ENCODE assay signal across 14 mouse cellular contexts in the genomic region with DNA sequence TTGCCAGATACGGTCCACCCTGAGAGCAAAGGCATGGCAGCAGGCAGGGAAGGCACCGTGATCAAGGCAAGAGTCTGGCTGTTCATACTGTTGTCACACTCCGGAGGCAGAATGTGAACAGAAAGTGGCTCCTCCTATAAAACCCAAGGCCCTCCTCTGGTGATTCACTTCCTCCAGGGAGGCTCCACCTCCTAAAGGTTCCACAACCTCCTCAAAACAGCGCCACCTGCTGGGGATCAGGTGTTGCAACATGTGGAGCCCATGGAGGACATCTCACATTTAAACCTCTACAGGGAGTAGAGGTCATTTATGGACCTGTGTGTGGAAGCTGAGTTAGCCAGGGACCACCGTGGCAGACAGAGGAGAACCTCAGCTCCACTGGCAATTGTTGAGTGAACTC. TPM values are rescaled to one million over a fixed set of nuclear protein-coding genes. Genes with fewer than 3 reads are reported as not detected.
A peak's percentile ranks its signal among the peaks of the same experiment; 100 is the strongest.
DNase-seq lines count a peak whose midpoint lies in the region; ATAC-seq and TF ChIP-seq lines count a peak whose summit lies in the region.
"Had no signal": no experiment of that assay in that cellular context is flagged by ENCODE, and none has a peak within 500 bp of the region (broad histone marks: within the 10 kb centered on the region; RNA-seq: fewer than 3 reads in every experiment).

No protein-coding gene starts in this region.

- H3K27ac ChIP-seq in kidney, adult 2 months (ENCODE audit: insufficient read depth, low read depth, low read length) = no peak overlapping the region
- no peak overlapping the region for H3K27ac ChIP-seq in midbrain, postnatal 0 days (ENCODE audit: low read depth, low read length)
- no peak overlapping the region for H3K27ac ChIP-seq in midbrain, embryonic 14.5 days (replicated peaks; ENCODE audit: low read depth, low read length)
- H3K27ac ChIP-seq: limb, embryonic 12.5 days had no signal

- no peaks in the 10 kb centered on the region for H3K36me3 ChIP-seq in kidney, adult 2 months (ENCODE audit: control insufficient read depth, insufficient read depth, low read length)
- peaks cover 52% of the 10 kb centered on the region for H3K36me3 ChIP-seq in midbrain, postnatal 0 days (ENCODE audit: insufficient read depth, low read length)
- H3K36me3 ChIP-seq in midbrain, embryonic 14.5 days (ENCODE audit: control insufficient read depth, insufficient read depth, low read length) = peaks cover 76% of the 10 kb centered on the region

- no peak overlapping the region for H3K4me2 ChIP-seq in midbrain, postnatal 0 days (ENCODE audit: low read depth, low read length, poor library complexity, severe bottlenecking)
- H3K4me2 ChIP-seq in midbrain, embryonic 14.5 days (ENCODE audit: low read length) = no peak overlapping the region
- H3K4me2 ChIP-seq: limb, embryonic 12.5 days had no signal

- no peaks in the 10 kb centered on the region for H3K4me1 ChIP-seq in kidney, adult 2 months (ENCODE audit: control insufficient read depth, insufficient read depth, low read length)
- no peaks in the 10 kb centered on the region for H3K4me1 ChIP-seq in midbrain, postnatal 0 days (ENCODE audit: insufficient read depth, low read length)
- no peaks in the 10 kb centered on the region for H3K4me1 ChIP-seq in midbrain, embryonic 14.5 days (ENCODE audit: control insufficient read depth, insufficient read depth, low read length)
- H3K4me1 ChIP-seq: limb, embryonic 12.5 days had no signal

- no peak for ATAC-seq in midbrain, postnatal 0 days (ENCODE audit: low FRiP score)
- ATAC-seq in midbrain, embryonic 14.5 days (ENCODE audit: low FRiP score, low TSS enrichment) = no peak
- ATAC-seq: inflammation-experienced regulatory T-cells, adult 6 months had no signal

- WGBS in kidney, adult 2 months = 86% methylated on average over 5 of the region's 5 CpGs
- WGBS in midbrain, postnatal 0 days = 90% methylated on average over 5 of the region's 5 CpGs
- WGBS in midbrain, embryonic 14.5 days = 88% methylated on average over 5 of the region's 5 CpGs

- H3K9ac ChIP-seq in midbrain, postnatal 0 days (replicated peaks; ENCODE audit: low read length, poor library complexity, severe bottlenecking) = no peak overlapping the region
- H3K9ac ChIP-seq in midbrain, embryonic 14.5 days (replicated peaks; ENCODE audit: low read length) = no peak overlapping the region
- H3K9ac ChIP-seq: limb, embryonic 12.5 days had no signal

- 0 out of 2 replicates have a peak, but pooled peaks have one; percentile 4 for TF ChIP-seq CTCF in kidney, adult 2 months (conservative IDR thresholded peaks at IDR 0.05; ENCODE audit: insufficient read depth, insufficient read length, low read depth, low read length)
- TF ChIP-seq CTCF in midbrain, postnatal 0 days (IDR thresholded peaks at IDR 0.05) = peak; percentile 66

- no peak for DNase-seq in kidney, adult 2 months
- DNase-seq in kidney, postnatal 25 days = no peak
- DNase-seq in midbrain, postnatal 0 days (ENCODE audit: low spot score) = peak; percentile 25
- DNase-seq in midbrain, embryonic 14.5 days = no peak
- DNase-seq in R1 (ENCODE audit: low read depth, low spot score) = peak; percentile 90
- no peak for DNase-seq in embryo, embryonic 9.5 days (ENCODE audit: extremely low spot score)
- no peak for DNase-seq in frontal cortex, postnatal 10 days (ENCODE audit: low spot score in 2 of 2)
- DNase-seq: cerebellum, adult 18-20 months; heart, adult 18-20 months; kidney, postnatal 4 days had no signal

- no peaks in the 10 kb centered on the region for H3K9me3 ChIP-seq in midbrain, postnatal 0 days (ENCODE audit: low read length)
- H3K9me3 ChIP-seq in midbrain, embryonic 14.5 days (ENCODE audit: control insufficient read depth, low read length) = no peaks in the 10 kb centered on the region

- H3K27me3 ChIP-seq in kidney, adult 2 months (replicated peaks; ENCODE audit: control insufficient read depth, insufficient read depth, low read length) = no peaks in the 10 kb centered on the region
- no peaks in the 10 kb centered on the region for H3K27me3 ChIP-seq in midbrain, postnatal 0 days (ENCODE audit: insufficient read depth, low read length)
- H3K27me3 ChIP-seq in midbrain, embryonic 14.5 days (ENCODE audit: control insufficient read depth, insufficient read depth, low read length) = no peaks in the 10 kb centered on the region
- H3K27me3 ChIP-seq: limb, embryonic 12.5 days had no signal

- no peak overlapping the region for H3K4me3 ChIP-seq in kidney, adult 2 months (ENCODE audit: insufficient read depth, low read depth, low read length)
- H3K4me3 ChIP-seq in midbrain, postnatal 0 days (ENCODE audit: low read depth, low read length) = no peak overlapping the region
- no peak overlapping the region for H3K4me3 ChIP-seq in midbrain, embryonic 14.5 days (replicated peaks; ENCODE audit: low read depth, low read length)
- H3K4me3 ChIP-seq: limb, embryonic 12.5 days; myocyte had no signal

- TF ChIP-seq POLR2A in kidney, adult 2 months (IDR thresholded peaks at IDR 0.05; ENCODE audit: low read depth, low read length) = no peak

RNA-seq across cellular contexts. Expression of gene Slc29a4, which starts 20.1 kb away (rescaled TPM):
- polyA plus RNA-seq in kidney, adult 2 months (2012; rRNA removed) = 0.92 and 1.1 TPM in 2 replicates
- 59.8 and 67.1 TPM in 2 replicates for total RNA-seq in midbrain, postnatal 0 days (2014; rRNA removed)
- 67.4 and 67.6 TPM in 2 replicates for polyA plus RNA-seq in midbrain, postnatal 0 days (2015; fragmentation: Nextera tagmentation; extraction: Ambion mirVana)
- 78.0 and 82.6 TPM in 2 replicates for polyA plus RNA-seq in midbrain, embryonic 14.5 days (2014; fragmentation: Nextera tagmentation; extraction: Ambion mirVana)
- total RNA-seq: megakaryocyte-erythroid progenitor cell, adult 5-6 weeks had no signal
- polyA plus RNA-seq: myocyte had no signal

Comparison
In these comparisons a context has a peak if more than half of its experiments do, and no peak if none do; other contexts are left out.
1. DNase-seq: peak in midbrain, postnatal 0 days (single experiment) and R1 (single experiment); none in kidney, adult 2 months (single experiment), kidney, postnatal 25 days (0 of 2), midbrain, embryonic 14.5 days (single experiment), embryo, embryonic 9.5 days (single experiment) and frontal cortex, postnatal 10 days (0 of 2).
2. RNA of gene Slc29a4, which starts 20.1 kb away (polyA plus RNA-seq): 78.0 to 82.6 TPM in midbrain, embryonic 14.5 days and 67.4 to 67.6 TPM in midbrain, postnatal 0 days; 0.92 to 1.1 TPM in kidney, adult 2 months; every median in the first group is over 10 times any median in the second.